Mouse (Mus musculus) CH12.LX (cell line): ENCODE results near the gene Cep63.

Source experiments
- CHD1 ChIP-seq: IDR thresholded peaks from 2 replicates; pipeline ENCODE4 v1.6.1; 2012; ENCODE audit warnings: low read depth, low read length, improper control_type of control experiment, inconsistent platforms
- CTCF ChIP-seq, 2 experiments: IDR thresholded peaks in 1 of 2; conservative IDR thresholded peaks in 1 of 2; 2 replicates each; pipeline ENCODE4 v1.5.1; 2011 to 2012; ENCODE audit warnings: low read depth in 2 of 2, low read length in 2 of 2, improper control_type of control experiment in 1 of 2, inconsistent platforms in 1 of 2, mild to moderate bottlenecking in 1 of 2, moderate library complexity in 1 of 2
- MXI1 ChIP-seq: IDR thresholded peaks from 2 replicates; pipeline ENCODE4 v1.6.1; 2011; ENCODE audit warnings: mild to moderate bottlenecking, low read depth, low read length, improper control_type of control experiment
- POLR2A ChIP-seq: IDR thresholded peaks from 2 replicates; pipeline ENCODE4 v1.6.1; 2011; ENCODE audit warnings: low read depth, mild to moderate bottlenecking, improper control_type of control experiment, low read length

- TF ChIP-seq CHD1 (no peak), POLR2A (no peak), MXI1 (no peak), CTCF (conservative IDR thresholded peaks at IDR 0.05 in 1 of 2, IDR thresholded peaks at IDR 0.05 in 1 of 2; ENCODE audit: low read depth in 2 of 2, low read length in 2 of 2) (no peak)
These were observed 17.3 kb upstream of the Cep63 start for GRCm38 (mm10) chr9:102643486-102644101.
